Mouse (Mus musculus) layer of hippocampus, postnatal 10 days (tissue): ENCODE results near the gene Srd5a1. TPM values are rescaled to one million over a fixed set of nuclear protein-coding genes. Genes with fewer than 3 reads are reported as not detected.
A peak's percentile ranks its signal among the peaks of the same experiment; 100 is the strongest.

Source experiments
- DNase-seq, 2 experiments: peaks; one replicate each; pipeline ENCODE4 v3.0.0; 2021; ENCODE audit warnings: low spot score in 2 of 2
- total RNA-seq, 2 experiments: library from RNA; stranded (reverse); gene quantifications; 2 replicates each; pipeline ENCODE4 v1.2.3; 2021

Gene Srd5a1
- total RNA-seq, 2 experiments from 2014 or later: 22.9 TPM

- DNase-seq: no peak
These were observed 68.5 kb downstream of the Srd5a1 start for GRCm38 (mm10) chr13:69542571-69543352.

DNA sequence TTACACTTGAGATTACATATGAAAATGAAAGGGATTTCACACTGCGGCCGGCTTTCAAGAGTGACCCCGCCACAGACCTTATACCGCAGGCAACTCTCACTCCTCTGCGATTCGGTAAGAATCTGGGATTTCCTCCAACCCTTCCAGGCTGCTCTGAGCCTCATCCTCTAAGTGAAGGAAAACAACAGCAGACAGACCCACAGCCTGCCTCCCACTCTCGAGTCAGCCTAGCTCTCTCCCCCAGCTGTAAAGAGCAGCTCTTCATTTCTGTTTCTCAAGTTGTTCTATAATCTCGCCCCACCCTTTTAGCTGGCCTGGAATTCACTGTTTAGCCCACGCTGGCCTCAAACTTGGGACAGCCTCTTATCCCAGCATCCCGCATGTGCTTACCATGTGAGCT lies 69.5 kb downstream of the Srd5a1 start:
- no peak for DNase-seq

DNA sequence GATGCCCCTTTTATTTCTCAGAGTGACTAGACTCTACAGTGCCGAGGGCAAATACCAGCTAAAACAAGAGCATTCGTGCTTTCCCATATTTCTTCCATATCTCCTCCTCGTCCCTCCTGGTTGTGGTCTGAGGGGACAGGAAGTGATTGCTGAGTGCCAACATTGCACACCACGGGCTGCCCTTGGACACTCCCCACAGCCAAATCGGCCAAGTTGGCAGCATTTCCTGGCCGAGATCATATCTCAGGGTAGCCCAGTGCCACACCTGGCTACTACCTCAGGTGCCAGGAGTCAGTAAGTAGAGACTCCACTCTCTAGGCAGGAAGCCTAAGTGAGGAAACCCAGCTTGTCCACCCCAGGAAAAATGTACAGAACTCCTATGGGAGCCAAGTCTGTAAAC lies 70.0 kb downstream of the Srd5a1 start:
- DNase-seq: no peak

DNA sequence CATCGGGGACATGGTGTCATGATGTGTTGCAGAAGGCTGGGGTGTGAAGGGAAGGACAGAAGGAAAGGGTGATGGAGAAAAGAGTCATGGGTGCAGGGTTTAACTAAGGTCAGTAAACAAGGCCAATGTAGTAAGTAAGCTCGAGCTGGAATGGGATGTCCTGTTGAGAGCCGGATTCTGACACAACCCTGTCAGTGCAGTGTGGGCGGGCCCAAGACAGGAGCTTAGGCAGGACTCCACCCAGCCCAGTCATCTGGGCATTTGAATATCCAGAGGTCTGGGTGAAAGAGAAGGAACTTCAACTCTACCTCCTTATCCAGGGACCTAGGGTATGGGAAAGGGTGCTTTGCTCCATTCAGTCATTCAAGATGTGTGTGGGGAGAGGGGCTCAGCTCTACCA lies 72.9 kb downstream of the Srd5a1 start:
- no peak for DNase-seq

- no peak for DNase-seq
These were observed 73.9 kb downstream of the Srd5a1 start for GRCm38 (mm10) chr13:69537366-69537765.

DNA sequence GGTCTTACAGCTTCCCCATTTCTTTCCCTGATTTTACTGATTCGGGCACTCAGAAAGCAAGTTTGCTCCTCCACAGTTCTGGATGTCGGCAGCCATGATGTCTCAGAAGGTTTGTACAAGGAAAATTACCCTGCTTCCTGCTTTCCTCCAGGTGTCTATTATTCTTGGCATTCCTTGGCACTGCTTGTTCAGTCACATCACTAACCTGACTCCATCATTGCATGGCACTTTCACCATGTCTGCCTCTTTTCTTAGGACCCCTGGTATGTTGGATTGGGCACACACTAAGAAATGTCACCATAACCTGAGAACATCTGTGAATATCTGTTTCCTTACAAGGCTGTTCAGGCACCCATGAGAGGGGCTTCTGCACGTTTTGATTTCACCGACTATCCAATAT lies 75.2 kb downstream of the Srd5a1 start:
- no peak for DNase-seq

DNA sequence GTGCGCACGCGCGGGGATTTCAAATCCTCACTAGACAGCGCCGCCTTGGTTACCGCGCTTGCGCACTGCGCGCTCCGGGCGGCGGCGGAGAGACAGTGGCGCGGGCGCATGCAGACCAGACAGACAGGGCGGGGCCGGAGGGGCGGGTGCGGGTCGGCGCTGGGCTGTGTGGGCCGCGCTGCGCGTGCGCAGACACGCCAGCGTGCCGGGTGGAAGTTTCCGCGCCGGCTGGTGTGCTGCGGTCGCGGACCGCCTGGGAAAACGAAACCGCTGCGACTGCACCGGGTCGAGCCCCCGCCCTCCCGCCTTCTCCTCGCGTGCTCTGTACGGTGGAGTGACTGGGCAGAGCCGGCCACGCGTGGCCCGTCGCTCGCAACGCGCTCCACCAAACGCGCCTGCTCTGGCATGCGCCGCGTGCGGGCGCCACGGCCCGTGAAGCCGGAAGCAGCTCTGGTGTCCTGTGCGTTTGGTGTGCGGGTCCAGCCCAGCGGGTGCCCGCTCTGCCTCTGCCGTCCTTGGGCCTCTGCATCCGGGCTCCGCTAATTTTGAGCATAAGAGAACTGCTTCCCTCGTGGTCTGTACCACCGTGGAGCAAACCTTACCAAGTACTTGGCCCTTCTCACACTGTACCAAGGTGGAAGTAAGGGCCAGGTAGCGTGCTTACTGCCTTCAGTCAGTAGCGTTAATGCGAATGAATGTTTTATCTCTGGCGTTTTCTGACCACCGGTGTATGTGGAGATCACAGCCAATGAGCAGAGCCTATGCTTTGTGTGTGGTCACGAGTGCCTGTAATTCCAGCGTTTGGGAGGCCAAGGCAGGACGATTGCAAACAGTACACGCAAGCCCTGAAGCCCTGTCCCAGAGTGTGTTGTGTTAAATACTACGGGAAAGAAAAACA lies 76.3 kb downstream of the Srd5a1 start:
- peak; percentile 96 to 99 for DNase-seq

- DNase-seq: no peak
These were observed 76.9 kb downstream of the Srd5a1 start, which contains the start of gene Tent4a for GRCm38 (mm10) chr13:69534334-69534653. TSS of gene Tent4a (minus strand) at chr13:69534617.

- peak; percentile 61 to 73 for DNase-seq
These were observed 77.6 kb downstream of the Srd5a1 start, which contains the start of gene Nsun2 for GRCm38 (mm10) chr13:69533405-69534333. TSS of gene Nsun2 (plus strand) at chr13:69533746.

DNA sequence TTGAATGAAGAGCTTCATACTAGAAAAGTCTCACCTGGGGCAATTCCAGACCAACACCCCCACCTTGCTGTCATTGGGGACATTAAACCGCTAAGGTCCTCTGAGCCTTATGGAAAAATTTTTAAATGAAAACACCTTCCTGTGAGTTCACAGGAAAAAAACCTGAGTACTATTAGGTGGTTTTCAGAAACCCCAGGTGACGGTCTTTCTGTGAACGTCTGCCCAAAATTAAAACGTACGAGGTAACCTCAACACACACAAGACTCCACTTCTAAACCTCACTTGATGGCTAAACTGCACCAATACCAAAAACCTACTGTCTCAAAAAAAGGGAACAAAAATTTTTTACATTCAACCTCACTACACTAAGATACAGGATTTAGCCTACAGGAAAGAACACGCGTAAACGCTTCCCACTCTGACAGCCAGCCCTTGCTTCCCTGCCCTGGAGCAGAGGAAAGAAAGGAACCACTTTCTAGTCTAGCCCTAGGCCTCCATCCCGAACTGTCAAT lies 78.3 kb downstream of the Srd5a1 start:
- DNase-seq: no peak

DNA sequence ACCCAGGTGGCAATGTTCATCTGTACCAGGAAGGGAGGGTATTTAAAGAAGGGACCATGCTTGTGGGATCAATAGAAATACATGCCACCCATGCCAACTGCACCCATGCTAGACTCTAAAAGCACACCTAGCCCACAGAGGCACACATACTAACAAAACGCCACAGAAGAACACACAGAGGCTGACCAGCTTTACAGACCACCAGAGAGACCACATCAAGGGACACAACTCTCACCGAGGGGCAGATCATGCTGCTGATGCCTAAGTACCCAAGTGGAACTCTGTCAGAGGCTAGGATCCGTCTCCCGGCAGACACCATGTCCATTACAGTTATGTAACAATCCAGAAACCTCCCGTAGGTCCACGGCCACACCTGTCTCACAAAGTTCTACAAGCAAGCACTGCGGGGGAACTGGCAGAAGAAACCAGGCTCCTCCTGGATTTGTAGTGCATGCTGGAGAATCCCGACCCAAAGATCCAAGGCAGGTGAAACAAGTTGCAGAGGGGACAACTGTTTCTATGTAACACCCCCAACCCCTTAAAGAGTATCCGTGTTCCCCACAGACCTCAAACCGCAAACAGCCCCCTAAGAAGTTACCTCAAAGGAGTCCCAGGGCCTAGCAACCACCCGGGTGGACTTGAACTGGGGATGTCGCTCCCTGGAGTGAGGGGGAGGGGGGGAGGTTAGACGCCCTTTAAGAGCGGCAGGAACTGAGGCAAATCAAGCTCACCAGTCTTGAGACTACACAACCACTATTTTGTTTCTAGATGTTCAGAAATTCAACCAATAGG lies 78.9 kb downstream of the Srd5a1 start:
- no peak for DNase-seq

DNA sequence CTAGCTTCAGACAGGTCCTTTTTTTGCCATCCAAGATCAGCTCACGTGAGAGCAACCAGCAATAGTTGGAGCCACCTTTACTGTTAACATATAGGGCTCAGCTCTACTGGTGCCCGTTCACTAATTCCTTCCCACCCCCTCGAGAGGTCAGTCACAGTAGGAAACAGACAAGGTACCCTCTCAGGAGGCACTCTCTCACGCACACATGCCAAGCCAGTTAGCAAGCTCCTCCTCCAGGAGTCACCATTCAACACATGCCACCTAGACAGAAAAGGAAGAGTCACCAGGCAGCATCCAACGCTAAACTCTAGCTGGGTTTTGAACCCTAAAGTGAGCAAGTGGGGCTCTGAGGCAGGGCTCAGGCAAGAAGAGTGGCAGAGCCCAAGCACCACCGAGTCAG lies 79.8 kb downstream of the Srd5a1 start:
- no peak for DNase-seq

GRCm38 (mm10) chr13:69530951-69531350 lies 80.3 kb downstream of the Srd5a1 start:
- DNase-seq: no peak

DNA sequence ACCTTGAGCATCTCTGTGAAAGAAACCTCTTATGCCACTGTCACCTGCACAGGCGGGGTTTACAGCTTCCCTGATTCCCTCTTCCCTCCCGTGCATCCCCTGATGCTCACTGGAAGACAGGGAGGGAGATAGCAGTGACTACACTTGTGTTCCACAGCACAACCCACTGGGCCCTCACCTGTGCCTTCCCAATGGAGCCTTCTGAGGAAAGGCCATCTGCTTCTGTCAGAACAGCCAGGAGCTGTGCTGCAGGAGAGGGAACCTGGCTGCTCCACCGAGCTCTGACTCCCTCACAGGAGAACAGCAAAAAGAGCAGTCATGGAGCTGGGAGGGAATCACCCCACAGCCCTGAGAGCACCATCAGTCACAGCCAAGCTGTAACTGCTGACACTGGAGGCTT lies 81.1 kb downstream of the Srd5a1 start:
- DNase-seq: no peak

GRCm38 (mm10) chr13:69528531-69528930 lies 82.7 kb downstream of the Srd5a1 start:
- no peak for DNase-seq

- no peak for DNase-seq
These were observed 85.4 kb downstream of the Srd5a1 start for GRCm38 (mm10) chr13:69525867-69526266.

GRCm38 (mm10) chr13:69524158-69524530 lies 87.1 kb downstream of the Srd5a1 start:
- DNase-seq: no peak
